Mouse (Mus musculus) forebrain, embryonic 13.5 days (tissue): Measurements from ENCODE around the gene Gm10318. TPM values are rescaled to one million over a fixed set of nuclear protein-coding genes. Genes with fewer than 3 reads are reported as not detected.
A peak's percentile ranks its signal among the peaks of the same experiment; 100 is the strongest.

ENCODE experiments used
- ATAC-seq: fragments of 200-750 bp; cut with Nextera tagmentation; 2 replicates; pipeline ENCODE4 v1.8.0; 2017
- H3K27ac ChIP-seq: fragments of 300-500 bp; sonication (generic); 2 replicates; pipeline ENCODE4 v1.5.1; 2015; ENCODE audit warnings: inconsistent platforms, mild to moderate bottlenecking, moderate library complexity
- H3K27me3 ChIP-seq: fragments of 300-500 bp; sonication (generic); 2 replicates; pipeline ENCODE4 v1.6.1; 2015; ENCODE audit warnings: mild to moderate bottlenecking, inconsistent platforms
- H3K36me3 ChIP-seq: fragments of 300-500 bp; sonication (generic); 2 replicates; pipeline ENCODE4 v1.6.1; 2015; ENCODE audit warnings: mild to moderate bottlenecking, inconsistent platforms; ENCODE audit not compliant: poor library complexity, severe bottlenecking
- H3K4me1 ChIP-seq: fragments of 300-500 bp; sonication (generic); 2 replicates; pipeline ENCODE4 v1.6.1; 2015; ENCODE audit warnings: inconsistent platforms
- H3K4me2 ChIP-seq: fragments of 300-500 bp; sonication (generic); 2 replicates; pipeline ENCODE4 v1.6.1; 2015; ENCODE audit warnings: inconsistent platforms, mild to moderate bottlenecking, moderate library complexity
- H3K4me3 ChIP-seq: fragments of 300-500 bp; sonication (generic); 2 replicates; pipeline ENCODE4 v1.5.1; 2015; ENCODE audit warnings: mild to moderate bottlenecking, inconsistent platforms
- H3K9ac ChIP-seq: fragments of 300-500 bp; sonication (generic); 2 replicates; pipeline ENCODE4 v1.6.1; 2015; ENCODE audit warnings: mild to moderate bottlenecking, inconsistent platforms
- H3K9me3 ChIP-seq: fragments of 300-500 bp; sonication (generic); replicated peaks from 2 replicates; pipeline ENCODE4 v1.6.1; 2016; ENCODE audit warnings: inconsistent platforms
- WGBS: fragments of 180-500 bp; shearing (Covaris S2); methylation state at CpG from one replicate; pipeline ENCODE4 v1.1.7; 2015; 5-methylcytosine and 5-hydroxymethylcytosine counted together
- polyA plus RNA-seq: library from polyadenylated mRNA; unstranded; fragments of >200 nt; fragmentation: Nextera tagmentation; extraction: Ambion mirVana; gene quantifications from 2 replicates; pipeline ENCODE4 v1.2.1, GENCODE M21; 2015

Gene Gm10318
- polyA plus RNA-seq, 1 experiment from 2014 or later: not detected

- no peak for ATAC-seq
- Histone ChIP-seq H3K36me3 (no peaks in the 10 kb centered on the region), H3K4me3 (no peak overlapping the region), H3K9me3 (no peaks in the 10 kb centered on the region), H3K4me2 (no peak overlapping the region), H3K4me1 (0 out of 2 replicates have a peak, but pooled peaks cover 15% of the 10 kb centered on the region), H3K27ac (no peak overlapping the region), H3K27me3 (peaks cover 9% of the 10 kb centered on the region; the same call in 1 of the 2 replicates), H3K9ac (no peak overlapping the region)
- 80% methylated on average over 7 of the region's 7 CpGs for WGBS
Observed at GRCm38 (mm10) chr10:77900126-77900525, 47.5 kb downstream of the Gm10318 start.

- peak overlapping the region; percentile 59; the same call in 1 of the 2 replicates for H3K4me3 ChIP-seq
- H3K27me3 ChIP-seq: peaks cover 9% of the 10 kb centered on the region; the same call in 1 of the 2 replicates
Observed at GRCm38 (mm10) chr10:77900903-77901818, 48.5 kb downstream of the Gm10318 start.

GRCm38 (mm10) chr10:77901871-77902210 lies 49.2 kb downstream of the Gm10318 start:
- peak overlapping the region; percentile 59 for H3K4me3 ChIP-seq
- 1% methylated on average over 14 of the region's 14 CpGs for WGBS
- H3K36me3 ChIP-seq: no peaks in the 10 kb centered on the region
- H3K9me3 ChIP-seq: no peaks in the 10 kb centered on the region; the same call in 1 of the 2 replicates
- H3K9ac ChIP-seq: peak overlapping the region; percentile 70
- 0 out of 2 replicates have a peak, but pooled peaks cover 15% of the 10 kb centered on the region for H3K4me1 ChIP-seq
- peaks cover 9% of the 10 kb centered on the region; the same call in 1 of the 2 replicates for H3K27me3 ChIP-seq
- ATAC-seq: peak; percentile 43
- peak overlapping the region; percentile 82 for H3K4me2 ChIP-seq
- H3K27ac ChIP-seq: no peak overlapping the region

More at GRCm38 (mm10) chr10:77900903-77901818, 48.5 kb downstream of the Gm10318 start:
- no peak for ATAC-seq
- Histone ChIP-seq H3K9me3 (no peaks in the 10 kb centered on the region; the same call in 1 of the 2 replicates), H3K4me2 (peak overlapping the region; percentile 82), H3K9ac (peak overlapping the region; percentile 70; the same call in 1 of the 2 replicates), H3K27ac (no peak overlapping the region), H3K4me1 (0 out of 2 replicates have a peak, but pooled peaks cover 15% of the 10 kb centered on the region), H3K36me3 (no peaks in the 10 kb centered on the region)
- whole genome bisulfite sequencing: 87% methylated on average over 27 of the region's 27 CpGs

- H3K27ac ChIP-seq: no peak within 1 kb of the TSS
- H3K4me3 ChIP-seq: peak within 1 kb of the TSS; percentile 59
- peak within 1 kb of the TSS; percentile 70 for H3K9ac ChIP-seq
- no peaks in the 10 kb centered on the region for H3K36me3 ChIP-seq
- peak within 1 kb of the TSS; percentile 82 for H3K4me2 ChIP-seq
- peak; percentile 80 for ATAC-seq
- H3K27me3 ChIP-seq: peaks cover 9% of the 10 kb centered on the region; the same call in 1 of the 2 replicates
- 0 out of 2 replicates have a peak, but pooled peaks cover 15% of the 10 kb centered on the region for H3K4me1 ChIP-seq
- H3K9me3 ChIP-seq: no peaks in the 10 kb centered on the region; the same call in 1 of the 2 replicates
- WGBS: under 1% methylated on average over 41 of the region's 46 CpGs
Observed at GRCm38 (mm10) chr10:77902211-77902893, 49.7 kb downstream of the Gm10318 start, which contains the start of gene Lrrc3. Gene Lrrc3 (minus strand): TSS chr10:77902536.

- Histone ChIP-seq H3K4me1 (0 out of 2 replicates have a peak, but pooled peaks cover 15% of the 10 kb centered on the region), H3K9me3 (no peaks in the 10 kb centered on the region; the same call in 1 of the 2 replicates), H3K4me2 (peak overlapping the region; percentile 82), H3K36me3 (no peaks in the 10 kb centered on the region), H3K27ac (no peak overlapping the region), H3K27me3 (peaks cover 9% of the 10 kb centered on the region; the same call in 1 of the 2 replicates), H3K4me3 (peak overlapping the region; percentile 59), H3K9ac (peak overlapping the region; percentile 70)
- WGBS: 7% methylated on average over 30 of the region's 35 CpGs
- peak; percentile 92 for ATAC-seq
Observed at GRCm38 (mm10) chr10:77902894-77903715, 50.4 kb downstream of the Gm10318 start.

Other genes with a start within 250 kb of the Gm10318 start
- 329 and 347 TPM in 2 replicates for gene Sumo3, start 246.8 kb upstream of the Gm10318 start, polyA plus RNA-seq
- gene Gm49325, start 246.7 kb upstream of the Gm10318 start, polyA plus RNA-seq: 2.3 TPM in 1 of 2 replicates, not detected in the other
- 103 and 115 TPM in 2 replicates for gene Ube2g2, start 230.6 kb upstream of the Gm10318 start, polyA plus RNA-seq
- gene Tspear, start 166.3 kb upstream of the Gm10318 start, polyA plus RNA-seq: 0.64 and 0.65 TPM in 2 replicates
- not detected in 2 replicates for gene Gm19402, start 162.1 kb upstream of the Gm10318 start, polyA plus RNA-seq
- not detected in 2 replicates for gene Gm9508, start 155.6 kb upstream of the Gm10318 start, polyA plus RNA-seq
- gene Gm10272, start 146.2 kb upstream of the Gm10318 start, polyA plus RNA-seq: not detected in 2 replicates
- gene Gm10024, start 141.4 kb upstream of the Gm10318 start, polyA plus RNA-seq: not detected in 2 replicates
- gene Gm10142, start 137.1 kb upstream of the Gm10318 start, polyA plus RNA-seq: not detected in 2 replicates
- gene Krtap12-1, start 132.3 kb upstream of the Gm10318 start, polyA plus RNA-seq: not detected in 2 replicates
- gene Gm10100, start 126.4 kb upstream of the Gm10318 start, polyA plus RNA-seq: not detected in 2 replicates
- not detected in 2 replicates for gene Gm18596, start 110.2 kb upstream of the Gm10318 start, polyA plus RNA-seq
- not detected in 2 replicates for gene Gm9736, start 101.5 kb upstream of the Gm10318 start, polyA plus RNA-seq
- not detected in 2 replicates for gene Gm3233, start 93.2 kb upstream of the Gm10318 start, polyA plus RNA-seq
- not detected in 2 replicates for gene Gm3238, start 81.5 kb upstream of the Gm10318 start, polyA plus RNA-seq
- gene Gm7138, start 75.9 kb upstream of the Gm10318 start, polyA plus RNA-seq: not detected in 2 replicates
- gene Gm3250, start 70.3 kb upstream of the Gm10318 start, polyA plus RNA-seq: not detected in 2 replicates
- not detected in 2 replicates for gene Gm7137, start 64.7 kb upstream of the Gm10318 start, polyA plus RNA-seq
- not detected in 2 replicates for gene Gm9639, start 57.8 kb upstream of the Gm10318 start, polyA plus RNA-seq
- not detected in 2 replicates for gene Gm19668, start 53.7 kb upstream of the Gm10318 start, polyA plus RNA-seq
- not detected in 2 replicates for gene Gm9507, start 41.0 kb upstream of the Gm10318 start, polyA plus RNA-seq
- not detected in 2 replicates for gene Gm2696, start 38.2 kb upstream of the Gm10318 start, polyA plus RNA-seq
- not detected in 2 replicates for gene Krtap10-4, start 25.8 kb upstream of the Gm10318 start, polyA plus RNA-seq
- gene Krtap10-10, start 16.9 kb upstream of the Gm10318 start, polyA plus RNA-seq: not detected in 2 replicates
- gene Gm36176, start 6.1 kb upstream of the Gm10318 start, polyA plus RNA-seq: not detected in 2 replicates
- gene Gm3285, start 9.1 kb downstream of the Gm10318 start, polyA plus RNA-seq: not detected in 2 replicates
- gene Lrrc3, start 49.7 kb downstream of the Gm10318 start, polyA plus RNA-seq: 4.7 and 6.8 TPM in 2 replicates
- 1.4 and 1.6 TPM in 2 replicates for gene Trpm2, start 117.7 kb downstream of the Gm10318 start, polyA plus RNA-seq
- gene 1810043G02Rik, start 125.7 kb downstream of the Gm10318 start, polyA plus RNA-seq: 26.7 and 36.1 TPM in 2 replicates
- 98.0 and 114 TPM in 2 replicates for gene Pfkl, start 157.2 kb downstream of the Gm10318 start, polyA plus RNA-seq
- not detected in 2 replicates for gene Dnmt3l, start 189.1 kb downstream of the Gm10318 start, polyA plus RNA-seq
- gene Aire, start 190.8 kb downstream of the Gm10318 start, polyA plus RNA-seq: 0.18 TPM in 1 of 2 replicates, not detected in the other
- 0.80 and 0.84 TPM in 2 replicates for gene Icosl, start 216.4 kb downstream of the Gm10318 start, polyA plus RNA-seq